Mouse (Mus musculus): Measurements from ENCODE around the gene Yjefn3. TPM values are rescaled to one million over a fixed set of nuclear protein-coding genes. Genes with fewer than 3 reads are reported as not detected.

Yjefn3 gene
- polyA plus RNA-seq, 2 experiments: 0.30 to 0.79 TPM

DNA sequence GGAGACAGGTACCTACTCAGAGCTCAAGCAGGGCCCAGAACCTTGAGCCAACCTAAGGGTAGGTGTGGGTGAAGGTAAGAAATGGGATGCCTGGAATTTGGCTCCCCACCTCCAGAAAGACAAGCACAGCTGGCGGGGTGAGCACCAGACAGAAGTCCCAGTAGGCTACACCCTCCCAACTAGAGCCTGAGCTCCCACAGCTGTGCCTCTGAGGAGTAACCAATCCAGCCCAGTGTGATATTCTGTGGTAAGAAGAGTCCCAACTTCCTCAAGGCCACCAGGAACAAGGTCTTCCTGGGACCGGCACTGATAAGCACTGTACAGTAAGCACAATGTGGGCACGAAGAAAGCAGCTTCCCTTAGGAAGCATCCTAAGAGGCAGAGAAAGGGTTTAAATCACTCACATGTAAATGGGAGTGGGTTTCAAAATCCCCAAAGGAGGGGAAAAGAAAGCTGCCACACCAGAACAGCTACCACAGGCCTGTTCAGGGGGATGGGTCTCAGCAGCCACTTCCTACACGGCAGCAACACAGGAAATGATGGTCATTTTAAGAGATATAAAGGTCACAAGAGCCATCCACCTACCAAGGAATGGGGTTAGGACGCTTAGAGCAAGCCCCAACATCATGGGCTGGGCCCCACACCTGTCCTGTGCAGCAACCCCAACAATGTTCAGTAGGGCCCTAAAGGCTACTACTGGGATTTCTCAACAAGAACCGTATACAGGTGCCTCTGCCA, 35.9 kb upstream of the Yjefn3 start:
- 40% methylated on average over 6 of the region's 6 CpGs for WGBS (ENCODE audit: insufficient replicate concordance)
- DNase-seq (ENCODE audit: low read depth in 3 of 3, low spot score in 3 of 3) (no peak), ATAC-seq (ENCODE audit: insufficient read depth) (no peak)
- no peaks in the 10 kb centered on the region for H3K9me3 ChIP-seq (ENCODE audit: control insufficient read depth, low read length)
- H3K4me2 ChIP-seq (ENCODE audit: low read depth): no peak overlapping the region
- H3K27me3 ChIP-seq (ENCODE audit: control insufficient read depth, insufficient read depth, low read length): no peaks in the 10 kb centered on the region
- no peak overlapping the region for H3K4me3 ChIP-seq (ENCODE audit: insufficient read depth in 1 of 2, low read depth in 2 of 2, low read length in 2 of 2)
- H3K4me1 ChIP-seq (replicated peaks; ENCODE audit: control insufficient read depth in 2 of 2, insufficient read depth in 2 of 2, low read length in 1 of 2): peaks cover 0 to 39% of the 10 kb centered on the region in 2 experiments; a peak in 3 of 4 replicates
- H3K9ac ChIP-seq (replicated peaks): no peak overlapping the region
- H3K36me3 ChIP-seq (replicated peaks; ENCODE audit: control insufficient read depth, insufficient read depth, low read depth): peaks cover 20% of the 10 kb centered on the region
- no peak overlapping the region for H3K27ac ChIP-seq
- no peak for TF ChIP-seq EP300 (IDR thresholded peaks at IDR 0.05; ENCODE audit: low read depth)
- no peak for TF ChIP-seq CTCF (IDR thresholded peaks at IDR 0.05; ENCODE audit: low read depth)

GRCm38 (mm10) chr8:69937466-69937865, 35.0 kb upstream of the Yjefn3 start:
- WGBS (ENCODE audit: insufficient replicate concordance): 48% methylated on average over 3 of the region's 3 CpGs
- H3K9me3 ChIP-seq (ENCODE audit: control insufficient read depth, low read length): no peaks in the 10 kb centered on the region
- no peak overlapping the region for H3K4me2 ChIP-seq (ENCODE audit: low read depth)
- DNase-seq (ENCODE audit: low read depth in 3 of 3, low spot score in 3 of 3) (no peak), ATAC-seq (ENCODE audit: insufficient read depth) (no peak)
- peaks cover 20% of the 10 kb centered on the region for H3K36me3 ChIP-seq (replicated peaks; ENCODE audit: control insufficient read depth, insufficient read depth, low read depth)
- H3K9ac ChIP-seq (replicated peaks): no peak overlapping the region
- no peak for TF ChIP-seq CTCF (IDR thresholded peaks at IDR 0.05; ENCODE audit: low read depth)
- TF ChIP-seq EP300 (IDR thresholded peaks at IDR 0.05; ENCODE audit: low read depth): no peak
- H3K27ac ChIP-seq: no peak overlapping the region
- H3K4me1 ChIP-seq (replicated peaks; ENCODE audit: control insufficient read depth in 2 of 2, insufficient read depth in 2 of 2, low read length in 1 of 2): peaks cover 0 to 38% of the 10 kb centered on the region in 2 experiments; a peak in 3 of 4 replicates
- no peaks in the 10 kb centered on the region for H3K27me3 ChIP-seq (ENCODE audit: control insufficient read depth, insufficient read depth, low read length)
- H3K4me3 ChIP-seq (ENCODE audit: insufficient read depth in 1 of 2, low read depth in 2 of 2, low read length in 2 of 2): no peak overlapping the region

GRCm38 (mm10) chr8:69936050-69936794, 33.7 kb upstream of the Yjefn3 start:
- Histone ChIP-seq H3K4me3 (ENCODE audit: insufficient read depth in 1 of 2, low read depth in 2 of 2, low read length in 2 of 2) (no peak overlapping the region), H3K4me1 (replicated peaks; ENCODE audit: control insufficient read depth in 2 of 2, insufficient read depth in 2 of 2, low read length in 1 of 2) (peaks cover 0 to 38% of the 10 kb centered on the region in 2 experiments; a peak in 3 of 4 replicates), H3K4me2 (ENCODE audit: low read depth) (no peak overlapping the region), H3K27ac (no peak overlapping the region; the same call in 1 of the 2 replicates), H3K9me3 (ENCODE audit: control insufficient read depth, low read length) (no peaks in the 10 kb centered on the region), H3K9ac (replicated peaks) (no peak overlapping the region), H3K36me3 (replicated peaks; ENCODE audit: control insufficient read depth, insufficient read depth, low read depth) (peaks cover 20% of the 10 kb centered on the region), H3K27me3 (ENCODE audit: control insufficient read depth, insufficient read depth, low read length) (no peaks in the 10 kb centered on the region)
- DNase-seq (ENCODE audit: low read depth in 3 of 3, low spot score in 3 of 3) (peak in 2 of 3 experiments; percentile 19 to 37), ATAC-seq (ENCODE audit: insufficient read depth) (peak; percentile 49)
- WGBS (ENCODE audit: insufficient replicate concordance): 68% methylated on average over 7 of the region's 7 CpGs
- TF ChIP-seq EP300 (IDR thresholded peaks at IDR 0.05; ENCODE audit: low read depth) (no peak), CTCF (IDR thresholded peaks at IDR 0.05; ENCODE audit: low read depth) (no peak)

GRCm38 (mm10) chr8:69935431-69935830, 32.9 kb upstream of the Yjefn3 start:
- ATAC-seq (ENCODE audit: insufficient read depth) (no peak), DNase-seq (ENCODE audit: low read depth in 3 of 3, low spot score in 3 of 3) (no peak)
- H3K9ac ChIP-seq (replicated peaks): no peak overlapping the region
- no peaks in the 10 kb centered on the region for H3K9me3 ChIP-seq (ENCODE audit: control insufficient read depth, low read length)
- no peak overlapping the region for H3K4me3 ChIP-seq (ENCODE audit: insufficient read depth in 1 of 2, low read depth in 2 of 2, low read length in 2 of 2)
- H3K4me1 ChIP-seq (replicated peaks; ENCODE audit: control insufficient read depth in 2 of 2, insufficient read depth in 2 of 2, low read length in 1 of 2): peaks cover 0 to 31% of the 10 kb centered on the region in 2 experiments; a peak in 3 of 4 replicates
- no peaks in the 10 kb centered on the region for H3K27me3 ChIP-seq (ENCODE audit: control insufficient read depth, insufficient read depth, low read length)
- WGBS (ENCODE audit: insufficient replicate concordance): 87% methylated on average over 3 of the region's 3 CpGs
- H3K4me2 ChIP-seq (ENCODE audit: low read depth): no peak overlapping the region
- TF ChIP-seq CTCF (IDR thresholded peaks at IDR 0.05; ENCODE audit: low read depth) (no peak), EP300 (IDR thresholded peaks at IDR 0.05; ENCODE audit: low read depth) (no peak)
- peaks cover 20% of the 10 kb centered on the region for H3K36me3 ChIP-seq (replicated peaks; ENCODE audit: control insufficient read depth, insufficient read depth, low read depth)
- no peak overlapping the region for H3K27ac ChIP-seq

DNA sequence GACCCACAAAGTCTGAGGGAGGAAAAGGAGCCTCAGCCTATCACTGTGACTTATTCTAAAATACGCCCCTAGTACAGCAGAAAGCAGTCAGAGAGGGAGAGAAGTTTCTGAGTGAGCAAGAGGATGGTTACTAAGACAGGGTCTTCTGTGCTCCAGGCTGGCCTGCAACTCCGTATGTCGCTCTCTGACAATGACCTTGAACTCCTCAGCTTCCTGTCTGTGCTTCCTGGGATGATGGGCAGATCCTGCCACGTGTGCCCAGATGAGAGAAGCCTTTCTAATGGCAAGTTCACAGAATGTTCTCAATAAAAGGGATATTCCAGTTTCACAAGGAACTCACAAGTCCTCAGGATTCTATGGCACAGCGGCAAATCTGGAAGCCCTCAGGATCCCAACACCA, 32.1 kb upstream of the Yjefn3 start:
- Histone ChIP-seq H3K27ac (no peak overlapping the region), H3K4me3 (ENCODE audit: insufficient read depth in 1 of 2, low read depth in 2 of 2, low read length in 2 of 2) (no peak overlapping the region), H3K9ac (replicated peaks) (no peak overlapping the region), H3K4me1 (replicated peaks; ENCODE audit: control insufficient read depth in 2 of 2, insufficient read depth in 2 of 2, low read length in 1 of 2) (peaks cover 0 to 23% of the 10 kb centered on the region in 2 experiments; a peak in 2 of 4 replicates), H3K9me3 (ENCODE audit: control insufficient read depth, low read length) (no peaks in the 10 kb centered on the region), H3K27me3 (ENCODE audit: control insufficient read depth, insufficient read depth, low read length) (no peaks in the 10 kb centered on the region), H3K4me2 (ENCODE audit: low read depth) (no peak overlapping the region), H3K36me3 (replicated peaks; ENCODE audit: control insufficient read depth, insufficient read depth, low read depth) (peaks cover 20% of the 10 kb centered on the region)
- 70% methylated on average over 5 of the region's 5 CpGs for WGBS (ENCODE audit: insufficient replicate concordance)
- no peak for DNase-seq (ENCODE audit: low read depth in 3 of 3, low spot score in 3 of 3)
- no peak for ATAC-seq (ENCODE audit: insufficient read depth)
- TF ChIP-seq EP300 (IDR thresholded peaks at IDR 0.05; ENCODE audit: low read depth) (no peak), CTCF (IDR thresholded peaks at IDR 0.05; ENCODE audit: low read depth) (no peak)
